Mouse (Mus musculus): ENCODE measurements at regions not wholly inside any gene's neighbourhood (a gene's known extent, or its start where the extent isn't known, plus 50 kb on each side); places are given as distances from the start of the nearest gene placed in this dataset.

DNA sequence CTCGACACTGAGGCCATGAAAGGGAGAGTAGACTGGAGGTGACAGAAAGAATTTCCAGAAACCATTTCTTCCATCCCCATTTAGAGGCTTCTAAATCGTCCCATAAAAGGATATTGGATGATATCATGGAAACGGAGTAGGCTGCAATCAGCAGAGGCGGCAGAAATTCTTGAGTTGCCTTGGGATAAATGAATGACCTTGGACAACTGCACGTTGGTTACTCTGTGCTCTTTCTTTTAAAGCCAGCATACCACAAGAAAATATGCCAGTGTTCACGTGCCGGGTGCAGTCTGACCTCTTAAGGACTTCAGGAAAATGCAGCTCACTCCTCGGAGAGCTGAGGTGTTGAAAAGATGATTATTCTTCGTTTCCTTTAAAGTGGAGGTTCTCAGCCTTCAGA is 186.7 kb downstream of the Dyrk2 start:
- Histone ChIP-seq H3K4me3 (ENCODE audit: low read length) (no peak overlapping the region), H3K9me3 (ENCODE audit: low read length) (no peaks in the 10 kb centered on the region), H3K4me2 (ENCODE audit: low read depth, low read length) (no peak overlapping the region), H3K27me3 (ENCODE audit: insufficient read depth, low read length) (no peaks in the 10 kb centered on the region), H3K27ac (no peak overlapping the region), H3K4me1 (ENCODE audit: insufficient read depth, low read length) (no peaks in the 10 kb centered on the region), H3K36me3 (ENCODE audit: insufficient read depth, low read length) (no peaks in the 10 kb centered on the region), H3K9ac (replicated peaks; ENCODE audit: low read length) (no peak overlapping the region)
- no peak for TF ChIP-seq CTCF (IDR thresholded peaks at IDR 0.05; ENCODE audit: low read depth)
- ATAC-seq (no peak), DNase-seq (ENCODE audit: low spot score) (no peak)
- 86% methylated on average over 9 of the region's 9 CpGs for WGBS

DNA sequence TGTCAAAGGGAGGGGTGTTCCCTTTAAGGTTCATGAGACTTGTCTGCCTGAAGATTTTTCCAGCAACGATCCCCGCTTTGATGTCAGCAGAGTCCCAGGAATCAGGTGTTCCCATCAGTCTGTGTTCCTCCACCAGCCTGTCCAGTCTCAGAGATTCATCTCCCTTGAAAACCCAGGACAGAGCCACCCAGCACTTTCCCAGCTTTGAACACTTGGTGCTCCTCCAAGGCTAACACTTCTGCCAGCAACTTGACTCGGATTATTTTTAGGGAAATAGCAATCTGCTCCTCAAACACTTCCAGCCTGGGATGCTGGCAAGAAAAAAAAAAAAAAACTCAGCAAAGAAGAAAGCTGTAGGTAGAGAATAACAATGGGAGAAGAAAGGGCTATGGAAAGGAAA is 170.7 kb downstream of the Dyrk2 start:
- Histone ChIP-seq H3K4me2 (ENCODE audit: low read depth, low read length) (no peak overlapping the region), H3K9me3 (ENCODE audit: low read length) (no peaks in the 10 kb centered on the region), H3K4me3 (ENCODE audit: low read length) (no peak overlapping the region), H3K36me3 (ENCODE audit: insufficient read depth, low read length) (no peaks in the 10 kb centered on the region), H3K27me3 (ENCODE audit: insufficient read depth, low read length) (no peaks in the 10 kb centered on the region), H3K9ac (replicated peaks; ENCODE audit: low read length) (no peak overlapping the region), H3K27ac (no peak overlapping the region), H3K4me1 (ENCODE audit: insufficient read depth, low read length) (no peaks in the 10 kb centered on the region)
- no peak for ATAC-seq
- no peak for TF ChIP-seq CTCF (IDR thresholded peaks at IDR 0.05; ENCODE audit: low read depth)
- no peak for DNase-seq (ENCODE audit: low spot score)
- WGBS: 72% methylated on average over 3 of the region's 3 CpGs

DNA sequence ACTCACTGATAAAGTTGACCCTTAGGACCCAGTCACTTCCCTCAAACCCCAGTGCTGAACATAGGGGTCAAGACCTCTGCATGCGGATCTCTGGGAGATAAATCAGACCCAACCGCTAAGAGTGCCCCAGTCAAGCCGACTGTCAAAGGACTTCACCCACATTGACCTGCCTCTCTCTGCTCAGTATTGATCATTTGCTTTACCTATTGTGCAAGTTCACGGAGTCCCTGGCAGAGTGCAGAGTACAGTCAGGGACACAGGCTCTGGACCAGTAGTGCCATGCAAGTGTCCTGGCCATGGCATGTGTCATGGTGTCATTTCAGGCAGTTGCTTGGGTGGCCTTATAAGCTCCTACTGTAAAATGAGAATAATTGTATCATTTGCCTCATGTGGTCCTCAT is 169.9 kb downstream of the Dyrk2 start:
- Histone ChIP-seq H3K4me2 (ENCODE audit: low read depth, low read length) (no peak overlapping the region), H3K4me1 (ENCODE audit: insufficient read depth, low read length) (no peaks in the 10 kb centered on the region), H3K27ac (no peak overlapping the region), H3K4me3 (ENCODE audit: low read length) (no peak overlapping the region), H3K27me3 (ENCODE audit: insufficient read depth, low read length) (no peaks in the 10 kb centered on the region), H3K9ac (replicated peaks; ENCODE audit: low read length) (no peak overlapping the region), H3K36me3 (ENCODE audit: insufficient read depth, low read length) (no peaks in the 10 kb centered on the region), H3K9me3 (ENCODE audit: low read length) (no peaks in the 10 kb centered on the region)
- no peak for ATAC-seq
- DNase-seq (ENCODE audit: low spot score): no peak
- WGBS: 92% methylated on average over 4 of the region's 4 CpGs
- no peak for TF ChIP-seq CTCF (IDR thresholded peaks at IDR 0.05; ENCODE audit: low read depth)

DNA sequence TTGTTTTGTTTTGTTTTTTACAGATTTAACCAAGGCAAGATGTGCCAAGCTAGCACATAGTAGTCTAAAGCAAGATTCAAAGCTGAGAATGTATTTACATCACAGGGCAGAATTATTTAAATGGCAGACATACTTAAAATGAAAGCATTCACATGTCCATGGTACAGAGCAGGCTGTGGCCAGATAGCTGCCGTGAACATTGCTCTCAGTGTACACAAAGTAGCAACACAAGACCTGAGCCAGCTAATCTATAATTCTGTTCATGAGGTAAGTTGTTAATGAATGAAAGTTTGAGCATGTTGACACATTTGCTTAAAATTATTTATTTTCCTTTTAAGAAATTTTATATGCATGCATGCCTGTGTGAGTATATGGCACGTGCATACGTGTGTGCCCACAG is 164.0 kb downstream of the Dyrk2 start:
- Histone ChIP-seq H3K9ac (replicated peaks; ENCODE audit: low read length) (no peak overlapping the region), H3K4me2 (ENCODE audit: low read depth, low read length) (no peak overlapping the region), H3K27me3 (ENCODE audit: insufficient read depth, low read length) (no peaks in the 10 kb centered on the region), H3K36me3 (ENCODE audit: insufficient read depth, low read length) (no peaks in the 10 kb centered on the region), H3K27ac (no peak overlapping the region), H3K4me3 (ENCODE audit: low read length) (no peak overlapping the region), H3K4me1 (ENCODE audit: insufficient read depth, low read length) (no peaks in the 10 kb centered on the region), H3K9me3 (ENCODE audit: low read length) (no peaks in the 10 kb centered on the region)
- no peak for DNase-seq (ENCODE audit: low spot score)
- no peak for ATAC-seq
- WGBS: 95% methylated on average over 3 of the region's 3 CpGs
- no peak for TF ChIP-seq CTCF (IDR thresholded peaks at IDR 0.05; ENCODE audit: low read depth)

DNA sequence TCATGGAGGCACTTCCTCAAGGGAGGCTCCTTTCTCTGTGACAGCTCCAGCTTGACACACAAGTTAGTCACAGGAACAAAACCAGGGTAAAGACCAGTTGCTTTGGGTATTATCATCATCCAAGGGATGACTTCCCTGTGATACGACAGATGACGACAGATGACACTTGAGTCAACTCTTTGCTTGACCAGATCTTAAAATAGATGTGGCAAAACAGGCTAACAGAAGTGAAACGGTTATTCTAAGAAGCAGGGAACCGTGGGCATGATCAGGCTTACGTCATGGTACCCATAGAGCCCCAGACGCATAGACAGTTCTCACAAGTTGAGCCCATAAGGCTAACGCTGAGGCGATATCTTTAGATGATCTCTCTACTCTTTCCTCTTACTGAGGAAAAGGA is 160.3 kb downstream of the Dyrk2 start:
- no peak for TF ChIP-seq CTCF (IDR thresholded peaks at IDR 0.05; ENCODE audit: low read depth)
- no peak overlapping the region for H3K27ac ChIP-seq
- no peak overlapping the region for H3K4me3 ChIP-seq (ENCODE audit: low read length)
- H3K27me3 ChIP-seq (ENCODE audit: insufficient read depth, low read length): no peaks in the 10 kb centered on the region
- H3K4me2 ChIP-seq (ENCODE audit: low read depth, low read length): no peak overlapping the region
- WGBS: 94% methylated on average over 8 of the region's 8 CpGs
- H3K36me3 ChIP-seq (ENCODE audit: insufficient read depth, low read length): no peaks in the 10 kb centered on the region
- no peak overlapping the region for H3K9ac ChIP-seq (replicated peaks; ENCODE audit: low read length)
- DNase-seq (ENCODE audit: low spot score) (no peak), ATAC-seq (no peak)
- H3K4me1 ChIP-seq (ENCODE audit: insufficient read depth, low read length): peaks cover 8% of the 10 kb centered on the region
- no peaks in the 10 kb centered on the region for H3K9me3 ChIP-seq (ENCODE audit: low read length)

DNA sequence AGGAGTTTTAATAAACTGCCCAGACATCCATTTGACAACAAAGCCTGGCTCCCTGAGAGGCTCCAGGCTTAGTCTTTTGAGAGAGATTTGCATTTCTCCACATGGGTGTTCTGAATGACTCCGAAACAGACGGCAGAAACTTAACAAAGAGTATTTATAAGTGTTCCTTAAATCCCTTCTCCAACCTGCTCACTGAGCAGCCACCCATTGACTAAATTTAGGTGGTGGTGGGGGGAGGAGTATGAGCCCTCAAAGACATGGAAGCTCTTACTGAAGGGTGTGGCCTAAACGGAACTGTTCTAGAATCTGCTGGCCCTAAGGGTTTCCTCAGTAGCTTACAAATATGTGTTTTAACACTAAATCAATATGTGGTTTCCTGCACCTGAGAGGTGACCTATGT is 158.5 kb downstream of the Dyrk2 start:
- no peak for TF ChIP-seq CTCF (IDR thresholded peaks at IDR 0.05; ENCODE audit: low read depth)
- H3K4me3 ChIP-seq (ENCODE audit: low read length): no peak overlapping the region
- no peaks in the 10 kb centered on the region for H3K27me3 ChIP-seq (ENCODE audit: insufficient read depth, low read length)
- no peak overlapping the region for H3K27ac ChIP-seq
- ATAC-seq: no peak
- H3K4me2 ChIP-seq (ENCODE audit: low read depth, low read length): no peak overlapping the region
- 45% methylated on average over 3 of the region's 3 CpGs for WGBS
- H3K4me1 ChIP-seq (ENCODE audit: insufficient read depth, low read length): peaks cover 8% of the 10 kb centered on the region
- H3K9ac ChIP-seq (replicated peaks; ENCODE audit: low read length): no peak overlapping the region
- no peaks in the 10 kb centered on the region for H3K9me3 ChIP-seq (ENCODE audit: low read length)
- H3K36me3 ChIP-seq (ENCODE audit: insufficient read depth, low read length): no peaks in the 10 kb centered on the region
- no peak for DNase-seq (ENCODE audit: low spot score)

DNA sequence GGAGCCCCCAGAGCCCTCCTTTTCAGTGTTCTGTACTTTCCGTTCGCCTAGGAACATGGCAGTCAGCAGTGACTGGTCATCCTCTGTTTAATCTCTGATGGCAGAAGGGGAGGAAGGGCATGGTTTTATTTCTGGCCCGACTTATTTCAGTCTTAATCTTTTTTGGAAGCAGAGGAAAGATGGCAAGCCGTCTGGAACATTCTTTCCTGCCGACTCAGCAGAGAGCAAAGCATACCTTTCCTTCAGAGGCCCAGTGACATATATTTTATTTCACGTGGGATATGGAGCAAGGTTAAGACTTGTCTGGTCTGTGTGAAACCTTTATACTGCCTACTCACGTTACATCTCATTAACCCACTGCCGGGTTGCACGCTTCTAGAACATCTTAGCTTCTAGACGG is 158.1 kb downstream of the Dyrk2 start:
- Histone ChIP-seq H3K4me2 (ENCODE audit: low read depth, low read length) (no peak overlapping the region), H3K27ac (no peak overlapping the region), H3K27me3 (ENCODE audit: insufficient read depth, low read length) (no peaks in the 10 kb centered on the region), H3K4me3 (ENCODE audit: low read length) (no peak overlapping the region), H3K36me3 (ENCODE audit: insufficient read depth, low read length) (no peaks in the 10 kb centered on the region), H3K9ac (replicated peaks; ENCODE audit: low read length) (no peak overlapping the region), H3K4me1 (ENCODE audit: insufficient read depth, low read length) (peaks cover 8% of the 10 kb centered on the region), H3K9me3 (ENCODE audit: low read length) (no peaks in the 10 kb centered on the region)
- 83% methylated on average over 10 of the region's 10 CpGs for WGBS
- DNase-seq (ENCODE audit: low spot score) (no peak), ATAC-seq (no peak)
- no peak for TF ChIP-seq CTCF (IDR thresholded peaks at IDR 0.05; ENCODE audit: low read depth)

Measured in hindbrain, postnatal 0 days (tissue).